Mouse (Mus musculus): Measurements from ENCODE around the gene Mfsd6l. TPM values are rescaled to one million over a fixed set of nuclear protein-coding genes. Genes with fewer than 3 reads are reported as not detected.

The Mfsd6l gene
- polyA plus RNA-seq, 1 experiment from 2014 or later, result not detected

DNA sequence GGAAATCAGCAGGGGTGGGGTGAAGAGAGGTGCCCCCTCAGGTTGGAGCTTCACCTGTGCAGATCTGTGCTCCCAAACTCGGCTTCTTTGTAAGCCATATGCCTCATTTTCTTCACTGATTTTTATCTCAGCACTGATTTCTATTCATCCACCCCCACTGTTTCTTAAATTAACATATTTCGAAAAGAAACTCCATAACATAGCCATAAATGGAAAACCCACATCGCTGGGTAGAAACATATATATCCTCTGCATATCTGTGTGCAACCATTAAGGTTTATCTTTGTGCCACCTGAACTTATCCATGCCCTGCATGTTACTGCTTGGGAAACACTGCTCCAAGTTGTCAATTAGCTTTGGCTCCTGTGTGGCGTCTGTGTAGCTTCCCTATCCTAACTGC is 29.5 kb upstream of the Mfsd6l start:
- 81% methylated on average over 4 of the region's 4 CpGs for WGBS
- Histone ChIP-seq H3K4me2 (ENCODE audit: low read depth, severe bottlenecking) (no peak overlapping the region), H3K27me3 (ENCODE audit: control insufficient read depth, insufficient read depth, low read length) (no peaks in the 10 kb centered on the region), H3K4me1 (ENCODE audit: control insufficient read depth, insufficient read depth, low read length) (no peaks in the 10 kb centered on the region), H3K4me3 (ENCODE audit: low read depth, low read length) (no peak overlapping the region), H3K9ac (ENCODE audit: low read length) (no peak overlapping the region), H3K9me3 (ENCODE audit: control insufficient read depth, low read length) (no peaks in the 10 kb centered on the region), H3K27ac (replicated peaks; ENCODE audit: low read depth, low read length) (no peak overlapping the region), H3K36me3 (ENCODE audit: control insufficient read depth, insufficient read depth, low read length) (no peaks in the 10 kb centered on the region)
- ATAC-seq (ENCODE audit: insufficient number of reproducible peaks, low FRiP score, low TSS enrichment, low read depth) (no peak), DNase-seq (ENCODE audit: low spot score) (no peak)

- 21% methylated on average over 16 of the region's 16 CpGs for WGBS
- DNase-seq (ENCODE audit: low spot score), result peak; percentile 60
Observed at GRCm38 (mm10) chr11:68531066-68531806, 24.8 kb upstream of the Mfsd6l start.

GRCm38 (mm10) chr11:68531941-68532535 is 23.9 kb upstream of the Mfsd6l start:
- Histone ChIP-seq H3K4me2 (ENCODE audit: low read depth, severe bottlenecking) (no peak overlapping the region), H3K36me3 (ENCODE audit: control insufficient read depth, insufficient read depth, low read length) (no peaks in the 10 kb centered on the region), H3K27ac (replicated peaks; ENCODE audit: low read depth, low read length) (no peak overlapping the region), H3K4me3 (ENCODE audit: low read depth, low read length) (no peak overlapping the region), H3K4me1 (ENCODE audit: control insufficient read depth, insufficient read depth, low read length) (no peaks in the 10 kb centered on the region), H3K27me3 (ENCODE audit: control insufficient read depth, insufficient read depth, low read length) (no peaks in the 10 kb centered on the region), H3K9ac (ENCODE audit: low read length) (no peak overlapping the region), H3K9me3 (ENCODE audit: control insufficient read depth, low read length) (no peaks in the 10 kb centered on the region)
- DNase-seq (ENCODE audit: low spot score), result no peak
- no peak for ATAC-seq (ENCODE audit: insufficient number of reproducible peaks, low FRiP score, low TSS enrichment, low read depth)
- 78% methylated on average over 11 of the region's 11 CpGs for whole genome bisulfite sequencing

More at GRCm38 (mm10) chr11:68531066-68531806, 24.8 kb upstream of the Mfsd6l start:
- H3K9me3 ChIP-seq (ENCODE audit: control insufficient read depth, low read length), result no peaks in the 10 kb centered on the region
- H3K9ac ChIP-seq (ENCODE audit: low read length), result no peak overlapping the region
- H3K4me1 ChIP-seq (ENCODE audit: control insufficient read depth, insufficient read depth, low read length), result no peaks in the 10 kb centered on the region
- ATAC-seq (ENCODE audit: insufficient number of reproducible peaks, low FRiP score, low TSS enrichment, low read depth), result no peak
- H3K36me3 ChIP-seq (ENCODE audit: control insufficient read depth, insufficient read depth, low read length), result no peaks in the 10 kb centered on the region
- H3K27me3 ChIP-seq (ENCODE audit: control insufficient read depth, insufficient read depth, low read length), result no peaks in the 10 kb centered on the region
- H3K4me3 ChIP-seq (ENCODE audit: low read depth, low read length), result no peak overlapping the region
- no peak overlapping the region for H3K27ac ChIP-seq (replicated peaks; ENCODE audit: low read depth, low read length)
- no peak overlapping the region for H3K4me2 ChIP-seq (ENCODE audit: low read depth, severe bottlenecking)

DNA sequence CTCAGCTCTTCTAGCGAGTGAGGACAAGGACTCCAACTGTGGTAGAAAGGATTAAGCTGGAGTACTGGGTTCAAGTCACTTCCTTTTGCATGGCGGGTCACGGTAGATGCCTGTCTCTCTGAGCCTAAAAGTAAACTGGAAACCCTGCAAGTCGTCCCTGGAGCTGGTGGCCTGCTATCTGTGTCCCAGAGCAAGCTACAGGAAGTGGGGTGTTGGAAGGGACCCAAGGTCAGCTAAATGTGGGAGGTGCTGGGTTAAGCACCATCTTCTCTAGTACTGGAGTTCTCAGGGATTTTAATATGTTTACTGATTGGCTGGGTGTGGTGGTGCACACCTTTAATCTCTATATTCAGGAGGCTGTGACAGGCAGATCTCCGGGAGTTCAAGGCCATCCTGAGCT is 23.2 kb upstream of the Mfsd6l start:
- DNase-seq (ENCODE audit: low spot score) (no peak), ATAC-seq (ENCODE audit: insufficient number of reproducible peaks, low FRiP score, low TSS enrichment, low read depth) (no peak)
- 76% methylated on average over 5 of the region's 5 CpGs for WGBS
- Histone ChIP-seq H3K36me3 (ENCODE audit: control insufficient read depth, insufficient read depth, low read length) (no peaks in the 10 kb centered on the region), H3K27ac (replicated peaks; ENCODE audit: low read depth, low read length) (no peak overlapping the region), H3K4me1 (ENCODE audit: control insufficient read depth, insufficient read depth, low read length) (no peaks in the 10 kb centered on the region), H3K9ac (ENCODE audit: low read length) (no peak overlapping the region), H3K27me3 (ENCODE audit: control insufficient read depth, insufficient read depth, low read length) (no peaks in the 10 kb centered on the region), H3K4me2 (ENCODE audit: low read depth, severe bottlenecking) (no peak overlapping the region), H3K4me3 (ENCODE audit: low read depth, low read length) (no peak overlapping the region), H3K9me3 (ENCODE audit: control insufficient read depth, low read length) (no peaks in the 10 kb centered on the region)

- ATAC-seq (ENCODE audit: insufficient number of reproducible peaks, low FRiP score, low TSS enrichment, low read depth) (no peak), DNase-seq (ENCODE audit: low spot score) (no peak)
- Histone ChIP-seq H3K36me3 (ENCODE audit: control insufficient read depth, insufficient read depth, low read length) (no peaks in the 10 kb centered on the region), H3K27me3 (ENCODE audit: control insufficient read depth, insufficient read depth, low read length) (no peaks in the 10 kb centered on the region), H3K9me3 (ENCODE audit: control insufficient read depth, low read length) (no peaks in the 10 kb centered on the region), H3K9ac (ENCODE audit: low read length) (no peak overlapping the region), H3K4me2 (ENCODE audit: low read depth, severe bottlenecking) (no peak overlapping the region), H3K27ac (replicated peaks; ENCODE audit: low read depth, low read length) (no peak overlapping the region), H3K4me3 (ENCODE audit: low read depth, low read length) (no peak overlapping the region), H3K4me1 (ENCODE audit: control insufficient read depth, insufficient read depth, low read length) (no peaks in the 10 kb centered on the region)
- 87% methylated on average over 6 of the region's 6 CpGs for WGBS
Observed at GRCm38 (mm10) chr11:68533971-68534475, 22.0 kb upstream of the Mfsd6l start.

- WGBS, result 73% methylated on average over 4 of the region's 4 CpGs
- no peak for DNase-seq (ENCODE audit: low spot score)
- no peak overlapping the region for H3K9ac ChIP-seq (ENCODE audit: low read length)
- H3K27me3 ChIP-seq (ENCODE audit: control insufficient read depth, insufficient read depth, low read length), result no peaks in the 10 kb centered on the region
- no peak overlapping the region for H3K4me2 ChIP-seq (ENCODE audit: low read depth, severe bottlenecking)
- H3K4me3 ChIP-seq (ENCODE audit: low read depth, low read length), result no peak overlapping the region
- H3K36me3 ChIP-seq (ENCODE audit: control insufficient read depth, insufficient read depth, low read length), result no peaks in the 10 kb centered on the region
- H3K9me3 ChIP-seq (ENCODE audit: control insufficient read depth, low read length), result no peaks in the 10 kb centered on the region
- H3K4me1 ChIP-seq (ENCODE audit: control insufficient read depth, insufficient read depth, low read length), result no peaks in the 10 kb centered on the region
- no peak for ATAC-seq (ENCODE audit: insufficient number of reproducible peaks, low FRiP score, low TSS enrichment, low read depth)
- H3K27ac ChIP-seq (replicated peaks; ENCODE audit: low read depth, low read length), result no peak overlapping the region
Observed at GRCm38 (mm10) chr11:68536026-68536425, 20.0 kb upstream of the Mfsd6l start.

DNA sequence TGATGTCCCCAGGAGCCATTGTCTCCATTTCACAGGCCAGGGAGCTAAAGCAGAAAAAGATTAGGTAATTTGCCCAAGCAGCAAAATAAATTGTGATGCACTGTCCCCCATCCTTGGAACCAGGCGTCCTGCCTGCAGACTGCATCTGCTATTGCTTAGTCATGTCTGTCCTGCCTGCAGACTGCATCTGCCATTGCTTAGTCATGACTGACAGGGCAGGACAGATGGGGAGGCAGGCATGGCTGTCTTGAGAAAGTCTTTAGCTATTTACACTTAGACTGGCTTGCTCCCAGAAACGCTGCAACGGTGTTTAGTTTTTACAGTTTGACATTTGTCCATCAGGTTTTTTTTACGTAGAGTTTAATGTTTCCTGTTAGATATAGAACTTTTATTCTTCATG is 19.5 kb upstream of the Mfsd6l start:
- H3K4me3 ChIP-seq (ENCODE audit: low read depth, low read length), result no peak overlapping the region
- H3K27me3 ChIP-seq (ENCODE audit: control insufficient read depth, insufficient read depth, low read length), result no peaks in the 10 kb centered on the region
- DNase-seq (ENCODE audit: low spot score), result peak; percentile 43
- H3K36me3 ChIP-seq (ENCODE audit: control insufficient read depth, insufficient read depth, low read length), result no peaks in the 10 kb centered on the region
- no peak for ATAC-seq (ENCODE audit: insufficient number of reproducible peaks, low FRiP score, low TSS enrichment, low read depth)
- H3K9ac ChIP-seq (ENCODE audit: low read length), result no peak overlapping the region
- no peaks in the 10 kb centered on the region for H3K9me3 ChIP-seq (ENCODE audit: control insufficient read depth, low read length)
- 55% methylated on average over 4 of the region's 4 CpGs for WGBS
- no peak overlapping the region for H3K4me2 ChIP-seq (ENCODE audit: low read depth, severe bottlenecking)
- no peak overlapping the region for H3K27ac ChIP-seq (replicated peaks; ENCODE audit: low read depth, low read length)
- H3K4me1 ChIP-seq (ENCODE audit: control insufficient read depth, insufficient read depth, low read length), result no peaks in the 10 kb centered on the region

GRCm38 (mm10) chr11:68539621-68540020 is 16.4 kb upstream of the Mfsd6l start:
- no peak overlapping the region for H3K9ac ChIP-seq (ENCODE audit: low read length)
- no peaks in the 10 kb centered on the region for H3K9me3 ChIP-seq (ENCODE audit: control insufficient read depth, low read length)
- H3K27me3 ChIP-seq (ENCODE audit: control insufficient read depth, insufficient read depth, low read length), result no peaks in the 10 kb centered on the region
- H3K36me3 ChIP-seq (ENCODE audit: control insufficient read depth, insufficient read depth, low read length), result no peaks in the 10 kb centered on the region
- DNase-seq (ENCODE audit: low spot score) (no peak), ATAC-seq (ENCODE audit: insufficient number of reproducible peaks, low FRiP score, low TSS enrichment, low read depth) (no peak)
- H3K4me2 ChIP-seq (ENCODE audit: low read depth, severe bottlenecking), result no peak overlapping the region
- 63% methylated on average over 5 of the region's 5 CpGs for WGBS
- H3K4me3 ChIP-seq (ENCODE audit: low read depth, low read length), result no peak overlapping the region
- H3K4me1 ChIP-seq (ENCODE audit: control insufficient read depth, insufficient read depth, low read length), result peaks cover 3% of the 10 kb centered on the region; the same call in 1 of the 2 replicates
- no peak overlapping the region for H3K27ac ChIP-seq (replicated peaks; ENCODE audit: low read depth, low read length)

Data from limb, embryonic 11.5 days (tissue).